Mouse (Mus musculus) bone marrow, adult 2 months (tissue): ENCODE data around the gene Thbs2. TPM values are rescaled to one million over a fixed set of nuclear protein-coding genes. Genes with fewer than 3 reads are reported as not detected.

Experiments used
- H3K27ac ChIP-seq: fragments of 200-500 bp; 2 replicates; pipeline ENCODE4 v1.5.1; 2012; ENCODE audit warnings: low read depth, mild to moderate bottlenecking, control low read depth, inconsistent platforms, low read length; ENCODE audit not compliant: control insufficient read depth, poor library complexity, insufficient read depth
- H3K4me1 ChIP-seq: fragments of 200-500 bp; 2 replicates; pipeline ENCODE4 v1.6.1; 2011; ENCODE audit warnings: low read length; ENCODE audit not compliant: control insufficient read depth, insufficient read depth
- H3K4me3 ChIP-seq: fragments of 200-500 bp; replicated peaks from 2 replicates; pipeline ENCODE3; 2011; ENCODE audit warnings: mild to moderate bottlenecking, low read depth, low read length, control low read depth; ENCODE audit not compliant: control insufficient read depth
- CTCF ChIP-seq: fragments of 200-500 bp; IDR thresholded peaks from 2 replicates; pipeline ENCODE4 v1.5.1; 2011; ENCODE audit warnings: low read length, control low read depth; ENCODE audit not compliant: control insufficient read depth, insufficient read depth
- POLR2A ChIP-seq: fragments of 200-500 bp; IDR thresholded peaks from 2 replicates; pipeline ENCODE4 v1.6.1; 2011; ENCODE audit warnings: low read depth, mild to moderate bottlenecking, control low read depth, low read length, borderline replicate concordance; ENCODE audit not compliant: control insufficient read depth
- WGBS: fragments of 180-500 bp; shearing (Covaris S2); methylation state at CpG from one replicate; pipeline ENCODE4 v1.1.7; 2018; 5-methylcytosine and 5-hydroxymethylcytosine counted together
- polyA plus RNA-seq: library from polyadenylated mRNA; stranded (reverse); fragments of >200 nt; gene quantifications from 2 replicates; pipeline ENCODE4 v1.2.4, GENCODE M21; 2011; ENCODE audit warnings: low replicate concordance; ENCODE audit not compliant: missing spikeins, insufficient read depth, insufficient read length

Thbs2 gene
- polyA plus RNA-seq = 0.54 and 7.0 TPM in 2 replicates

GRCm38 (mm10) chr17:14693994-14694374, at the start of gene Thbs2:
Thbs2 (minus strand) TSS chr17:14694235.
- WGBS = 6% methylated on average over 14 of the region's 14 CpGs
- no peak within 1 kb of the TSS for H3K27ac ChIP-seq
- no peak within 1 kb of the TSS for H3K4me3 ChIP-seq
- TF ChIP-seq CTCF = no peak
- no peak for TF ChIP-seq POLR2A
- H3K4me1 ChIP-seq = no peaks in the 10 kb centered on the region

GRCm38 (mm10) chr17:14735493-14736004, 41.5 kb upstream of the Thbs2 start:
- 70% methylated on average over 6 of the region's 6 CpGs for WGBS
- no peak for TF ChIP-seq POLR2A
- TF ChIP-seq CTCF = no peak
- Histone ChIP-seq H3K4me1 (no peaks in the 10 kb centered on the region; the same call in 1 of the 2 replicates), H3K27ac (no peak overlapping the region), H3K4me3 (no peak overlapping the region)

- H3K4me1 ChIP-seq = no peaks in the 10 kb centered on the region; the same call in 1 of the 2 replicates
- no peak overlapping the region for H3K4me3 ChIP-seq
- H3K27ac ChIP-seq = no peak overlapping the region
- 76% methylated on average over 4 of the region's 4 CpGs for WGBS
- TF ChIP-seq CTCF (no peak), POLR2A (no peak)
Measured at GRCm38 (mm10) chr17:14734380-14734779, 40.3 kb upstream of the Thbs2 start.

GRCm38 (mm10) chr17:14733941-14734340, 39.9 kb upstream of the Thbs2 start:
- H3K27ac ChIP-seq = no peak overlapping the region
- H3K4me3 ChIP-seq = no peak overlapping the region
- TF ChIP-seq POLR2A = no peak
- no peak for TF ChIP-seq CTCF
- 64% methylated on average over 10 of the region's 10 CpGs for WGBS
- no peaks in the 10 kb centered on the region; the same call in 1 of the 2 replicates for H3K4me1 ChIP-seq

DNA sequence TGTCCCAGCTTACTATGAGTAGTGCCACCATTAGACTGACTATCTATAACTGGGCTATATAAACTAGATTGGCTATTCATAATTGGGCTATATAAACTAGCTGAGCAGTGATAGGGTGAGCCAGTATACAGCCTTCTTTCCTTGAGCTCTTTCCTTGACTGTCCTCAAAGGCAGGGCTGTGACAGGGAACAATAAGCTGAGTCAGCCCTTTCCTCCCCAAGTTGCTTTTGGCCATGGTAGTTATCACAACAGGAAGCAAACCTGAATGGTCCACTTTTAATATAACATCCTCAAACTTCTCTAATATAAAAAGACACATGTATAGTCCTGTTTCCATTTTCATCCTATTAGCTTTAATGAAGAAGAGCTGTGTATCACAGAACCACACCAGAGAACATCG, 39.0 kb upstream of the Thbs2 start:
- 71% methylated on average over 1 of the region's 1 CpGs for WGBS
- TF ChIP-seq POLR2A (no peak), CTCF (no peak)
- Histone ChIP-seq H3K4me3 (no peak overlapping the region), H3K27ac (no peak overlapping the region), H3K4me1 (no peaks in the 10 kb centered on the region; the same call in 1 of the 2 replicates)

DNA sequence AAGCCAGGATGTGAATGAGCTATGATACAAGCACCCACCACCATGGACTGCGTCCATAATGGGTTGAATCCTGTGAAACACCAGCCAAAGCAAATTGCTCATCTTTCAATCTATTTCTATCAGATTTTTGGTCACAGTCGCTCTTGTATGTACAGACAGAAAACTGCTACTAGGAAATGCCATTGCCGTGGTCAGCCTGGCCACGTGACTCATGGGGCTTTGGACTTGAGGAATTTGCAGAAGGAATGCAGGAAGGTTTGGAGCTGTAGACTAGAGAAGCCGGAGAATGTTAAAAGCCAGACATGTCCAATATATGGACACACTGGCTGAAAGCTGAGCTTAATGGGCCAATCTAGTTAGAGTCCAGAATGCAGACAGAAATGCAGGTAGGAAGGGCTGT, 36.6 kb upstream of the Thbs2 start:
- Histone ChIP-seq H3K27ac (no peak overlapping the region), H3K4me3 (no peak overlapping the region), H3K4me1 (no peaks in the 10 kb centered on the region; the same call in 1 of the 2 replicates)
- 62% methylated on average over 5 of the region's 5 CpGs for WGBS
- TF ChIP-seq CTCF (no peak), POLR2A (no peak)

DNA sequence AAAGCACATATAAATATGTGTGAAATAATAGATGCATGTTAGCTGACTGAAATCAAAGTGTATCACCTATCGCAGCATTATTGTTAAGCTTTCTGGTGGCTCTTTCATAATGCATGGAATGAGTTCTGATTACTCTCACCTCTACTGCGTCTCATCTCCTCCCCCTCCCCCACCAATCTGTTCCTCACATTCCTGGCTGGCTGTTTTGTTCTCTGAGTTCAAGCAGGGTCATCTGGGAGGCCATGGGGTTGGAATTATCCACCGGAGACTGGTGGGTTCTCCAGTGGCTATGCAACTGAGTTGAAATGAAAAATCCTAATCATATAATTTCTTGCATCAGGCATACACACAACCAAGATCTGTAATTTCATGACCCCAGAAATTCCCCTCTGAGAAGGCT, 33.4 kb upstream of the Thbs2 start:
- Histone ChIP-seq H3K4me3 (no peak overlapping the region), H3K27ac (no peak overlapping the region), H3K4me1 (no peaks in the 10 kb centered on the region)
- TF ChIP-seq CTCF = no peak
- no peak for TF ChIP-seq POLR2A
- WGBS = 63% methylated on average over 3 of the region's 3 CpGs

- Histone ChIP-seq H3K4me1 (no peaks in the 10 kb centered on the region), H3K27ac (no peak overlapping the region), H3K4me3 (no peak overlapping the region)
- WGBS = 13% methylated on average over 2 of the region's 2 CpGs
- TF ChIP-seq CTCF = no peak
- TF ChIP-seq POLR2A = no peak
Measured at GRCm38 (mm10) chr17:14724786-14725185, 30.8 kb upstream of the Thbs2 start.

- TF ChIP-seq CTCF (no peak), POLR2A (no peak)
- H3K4me3 ChIP-seq = no peak overlapping the region
- 80% methylated on average over 4 of the region's 4 CpGs for WGBS
Measured at GRCm38 (mm10) chr17:14721325-14721724, 27.3 kb upstream of the Thbs2 start.

More at GRCm38 (mm10) chr17:14721325-14721724, 27.3 kb upstream of the Thbs2 start:
- H3K27ac ChIP-seq = no peak overlapping the region
- no peaks in the 10 kb centered on the region for H3K4me1 ChIP-seq
